10 mouse cellular contexts compared by ENCODE assay signal in genomic region chr1:120331841-120332240, GRCm38 (mm10). TPM values are rescaled to one million over a fixed set of nuclear protein-coding genes. Genes with fewer than 3 reads are reported as not detected.
A peak's percentile ranks its signal among the peaks of the same experiment; 100 is the strongest.
DNase-seq lines count a peak whose midpoint lies in the region; ATAC-seq and TF ChIP-seq lines count a peak whose summit lies in the region.
"Had no signal": no experiment of that assay in that cellular context is flagged by ENCODE, and none has a peak within 500 bp of the region (broad histone marks: within the 10 kb centered on the region; RNA-seq: fewer than 3 reads in every experiment).

No protein-coding gene starts in this region.

- 34% methylated on average over 6 of the region's 6 CpGs for WGBS in limb, embryonic 14.5 days

- no peaks in the 10 kb centered on the region for H3K27me3 ChIP-seq in limb, embryonic 14.5 days (ENCODE audit: control insufficient read depth, insufficient read depth, low read length)

- no peak overlapping the region for H3K4me3 ChIP-seq in limb, embryonic 14.5 days (replicated peaks; ENCODE audit: low read length)
- H3K4me3 ChIP-seq: megakaryocyte, embryonic 14.5 days had no signal

- intact Hi-C loops in gastrocnemius, postnatal 14 days (cut with DNase I; ENCODE audit: low total_unique reads): no loop called here

- no peak overlapping the region for H3K4me2 ChIP-seq in limb, embryonic 14.5 days (replicated peaks; ENCODE audit: low read depth, low read length, severe bottlenecking)

- no peaks in the 10 kb centered on the region for H3K4me1 ChIP-seq in limb, embryonic 14.5 days (ENCODE audit: control insufficient read depth, insufficient read depth, low read length)
- H3K4me1 ChIP-seq: megakaryocyte, embryonic 14.5 days had no signal

- no peak overlapping the region for H3K27ac ChIP-seq in limb, embryonic 14.5 days (replicated peaks; ENCODE audit: low read depth, low read length)

- H3K9ac ChIP-seq in limb, embryonic 14.5 days (ENCODE audit: low read depth, low read length, severe bottlenecking): no peak overlapping the region

- H3K36me3 ChIP-seq in limb, embryonic 14.5 days (ENCODE audit: control insufficient read depth, insufficient read depth, low read length): no peaks in the 10 kb centered on the region

- DNase-seq in gastrocnemius, postnatal 14 days: peak; percentile 53
- DNase-seq in gastrocnemius, postnatal 25 days: no peak
- peak; percentile 43 for DNase-seq in 416B (ENCODE audit: low read depth)
- peak; percentile 12 for DNase-seq in c-Kit-positive CD71-positive TER-119-positive erythroid progenitor cells, embryonic 14.5 days (ENCODE audit: low spot score)
- peak; percentile 77 for DNase-seq in limb, embryonic 14.5 days (ENCODE audit: low spot score)
- no peak for DNase-seq in right cerebral cortex, adult 18-20 months
- DNase-seq in frontal cortex, postnatal 36 days (ENCODE audit: low spot score in 2 of 2): no peak

- TF ChIP-seq POLR2A in limb, embryonic 14.5 days (IDR thresholded peaks at IDR 0.05; ENCODE audit: borderline replicate concordance, extremely low read depth, insufficient read depth, insufficient read length): no peak

- H3K9me3 ChIP-seq in limb, embryonic 14.5 days (ENCODE audit: control insufficient read depth, low read length): no peaks in the 10 kb centered on the region
- H3K9me3 ChIP-seq: megakaryocyte, embryonic 14.5 days had no signal

- no peak for ATAC-seq in limb, embryonic 14.5 days (ENCODE audit: low FRiP score, low read depth)
- no peak for ATAC-seq in frontal cortex, adult (ENCODE audit: low TSS enrichment)

RNA-seq across cellular contexts. Expression of gene C1ql2, which starts 8.5 kb away (rescaled TPM):
- total RNA-seq in gastrocnemius, postnatal 14 days (2021): not detected
- not detected for total RNA-seq in gastrocnemius, postnatal 25 days (2021)
- 0.03 and 0.05 TPM in 2 replicates for polyA plus RNA-seq in limb, embryonic 14.5 days (2012; rRNA removed)
- polyA plus RNA-seq in limb, embryonic 14.5 days (2014; fragmentation: Nextera tagmentation; extraction: Ambion mirVana): not detected in 2 replicates
- total RNA-seq: gastrocnemius, postnatal 4 days had no signal

RNA-seq across cellular contexts. Expression of gene Steap3, which starts 59.3 kb away (rescaled TPM):
- 10 to 100 TPM; 24.0 to 34.6 TPM for total RNA-seq in gastrocnemius, postnatal 14 days (2021)
- 10 to 100 TPM; 21.6 to 22.6 TPM for total RNA-seq in gastrocnemius, postnatal 25 days (2021)
- 9.1 and 12.6 TPM in 2 replicates for polyA plus RNA-seq in limb, embryonic 14.5 days (2012; rRNA removed)
- polyA plus RNA-seq in limb, embryonic 14.5 days (2014; fragmentation: Nextera tagmentation; extraction: Ambion mirVana): 7.7 and 8.1 TPM in 2 replicates

Comparison
In these comparisons a context has a peak if more than half of its experiments do, and no peak if none do; other contexts are left out.
1. DNase-seq: peak in gastrocnemius, postnatal 14 days (single experiment), 416B (single experiment), c-Kit-positive CD71-positive TER-119-positive erythroid progenitor cells, embryonic 14.5 days (single experiment) and limb, embryonic 14.5 days (single experiment); none in gastrocnemius, postnatal 25 days (single experiment), right cerebral cortex, adult 18-20 months (single experiment) and frontal cortex, postnatal 36 days (0 of 2).